Mouse (Mus musculus) embryonic fibroblast, embryonic 13.5 days (primary cell): ENCODE results near the gene Crygd.

ENCODE experiments used
- CTCF ChIP-seq: IDR thresholded peaks from 2 replicates; pipeline ENCODE4 v1.5.1; 2011; ENCODE audit warnings: mild to moderate bottlenecking, control low read depth, low read length, moderate library complexity, borderline replicate concordance; ENCODE audit not compliant: insufficient read depth
- POLR2A ChIP-seq: IDR thresholded peaks from 2 replicates; pipeline ENCODE4 v1.6.1; 2011; ENCODE audit warnings: low read depth, mild to moderate bottlenecking, control low read depth, low read length, moderate library complexity

- TF ChIP-seq POLR2A (no peak), CTCF (no peak)
These were observed 12.4 kb upstream of the Crygd start for GRCm38 (mm10) chr1:65075607-65076006.
